Mouse (Mus musculus) thymus, postnatal 4 days (tissue): Measurements from ENCODE around the gene Slc22a29.
"Not testable (repeated sequence)": the region's sequence is repeated elsewhere in the genome, so short reads cannot be mapped to it uniquely, and the experiment has no call there.

Source experiments
- DNase-seq: peaks from one replicate; pipeline ENCODE4 v3.0.0; 2021

Slc22a29 gene

DNA sequence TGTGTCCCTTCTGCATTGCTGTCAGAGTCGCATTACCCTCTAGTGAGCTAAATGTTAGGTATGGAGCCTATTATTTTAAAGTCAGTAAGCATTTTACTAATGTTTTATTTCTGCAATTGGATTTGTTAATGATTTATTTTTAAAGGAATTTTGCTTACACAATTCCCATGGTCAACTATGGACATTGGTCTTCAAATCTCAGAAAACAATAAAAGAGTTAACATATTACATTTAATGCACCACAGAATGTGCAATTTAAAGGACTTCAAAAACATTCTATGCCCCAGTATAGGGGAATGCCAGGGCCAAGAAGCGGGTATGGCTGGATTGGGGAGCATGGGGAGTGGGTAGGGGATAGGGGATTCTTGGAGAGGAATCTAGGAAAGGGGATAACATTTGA, at the start of gene Slc22a29:
Slc22a29 (minus strand) TSS at position 101 of the 400 bp plus-strand sequence.
- DNase-seq, result no peak

DNA sequence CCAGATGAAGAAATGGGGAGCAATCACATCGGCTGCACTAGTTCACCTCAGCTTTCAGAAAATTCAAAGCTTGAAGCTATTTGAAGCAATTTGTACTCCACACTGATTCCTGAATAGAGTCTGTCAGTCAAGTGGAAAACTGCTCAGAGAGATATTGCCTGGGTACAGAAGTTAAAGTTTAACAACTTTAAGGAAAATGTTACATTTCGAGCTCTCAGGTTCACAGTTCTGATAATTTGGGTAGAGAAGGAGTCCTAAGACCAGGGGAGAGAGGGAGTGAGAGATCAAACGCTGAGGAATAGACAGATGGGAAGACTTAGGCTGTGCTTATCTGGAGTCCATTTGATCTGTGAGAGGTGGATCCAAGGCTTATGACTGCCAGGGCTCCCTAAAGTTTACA, 46.6 kb upstream of the Slc22a29 start:
- DNase-seq, result no peak

DNA sequence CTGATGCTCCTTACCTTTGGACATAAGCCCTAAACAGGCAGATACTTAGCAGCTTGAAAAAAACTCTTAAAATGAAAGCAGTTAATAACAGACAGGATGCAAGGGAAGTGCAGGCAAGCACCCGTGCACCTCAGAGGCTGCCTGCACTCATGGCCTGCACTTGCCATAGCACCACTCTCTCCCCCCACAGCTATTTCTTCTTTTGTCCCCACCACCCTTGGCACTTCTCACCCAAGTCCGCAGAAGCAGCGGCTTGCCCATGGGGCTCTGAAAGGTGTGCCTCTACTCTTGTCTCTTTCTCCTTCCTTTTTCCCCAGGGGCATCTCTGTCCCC, 34.0 kb upstream of the Slc22a29 start:
- DNase-seq, result no peak

DNA sequence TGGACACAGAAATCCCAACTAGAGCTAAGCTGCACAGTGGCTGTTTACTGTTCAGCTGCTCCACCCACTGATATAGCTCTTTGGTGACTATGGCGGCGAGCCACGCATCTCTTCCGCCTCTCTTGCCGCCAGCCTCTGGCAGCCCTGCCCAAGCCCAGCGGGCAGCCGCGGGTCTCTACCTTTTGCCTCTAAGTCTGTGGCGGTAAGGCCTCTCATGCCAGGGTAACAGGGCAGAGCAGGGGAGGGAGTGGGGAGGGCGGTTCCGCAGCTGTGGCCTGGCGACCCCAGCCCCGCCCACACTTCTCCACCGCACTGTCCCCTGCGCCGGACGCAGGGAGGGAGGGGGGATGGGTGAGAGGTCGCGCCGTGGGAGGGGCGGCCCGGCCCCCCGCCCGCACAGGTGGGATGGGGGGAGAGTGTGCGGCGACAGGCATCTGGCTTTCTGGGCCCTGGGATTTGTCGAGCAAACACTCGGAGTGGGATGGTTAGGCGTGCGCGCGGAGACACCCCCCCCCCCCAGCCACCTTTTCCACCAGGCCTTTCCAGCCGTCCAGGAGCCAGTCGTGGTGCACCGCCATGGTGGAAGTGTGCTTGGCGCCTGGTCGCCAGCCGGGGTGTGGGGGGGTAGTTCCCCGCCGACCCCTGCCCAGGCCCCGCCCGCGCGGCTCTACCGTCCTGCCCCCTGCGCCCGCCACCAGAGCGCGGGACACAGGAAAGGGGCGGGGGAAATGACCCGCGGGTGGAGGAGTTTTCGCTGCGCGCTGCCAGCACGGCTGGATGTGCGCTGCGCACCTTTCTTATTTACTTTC, 33.4 kb upstream of the Slc22a29 start:
- DNase-seq, result peak; percentile 60

DNA sequence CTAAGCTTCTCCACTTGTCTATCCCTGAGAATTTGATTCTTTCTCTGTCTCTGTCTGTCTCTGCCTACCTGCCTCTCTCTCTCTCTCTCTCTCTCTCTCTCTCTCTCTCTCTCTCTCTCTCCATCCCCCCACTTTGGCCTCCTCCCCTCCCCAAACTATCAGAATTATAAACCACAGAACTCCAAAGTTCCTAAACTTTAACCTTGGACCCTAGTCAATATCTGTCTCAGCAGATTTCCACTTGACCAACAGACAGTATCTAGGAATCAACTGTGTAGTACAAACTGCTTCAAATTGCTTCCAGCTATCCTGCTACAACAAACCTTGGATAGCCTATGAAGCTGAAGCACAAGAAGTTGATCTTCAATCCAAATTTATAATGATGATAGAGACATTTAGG, 10.2 kb upstream of the Slc22a29 start:
- no peak for DNase-seq

DNA sequence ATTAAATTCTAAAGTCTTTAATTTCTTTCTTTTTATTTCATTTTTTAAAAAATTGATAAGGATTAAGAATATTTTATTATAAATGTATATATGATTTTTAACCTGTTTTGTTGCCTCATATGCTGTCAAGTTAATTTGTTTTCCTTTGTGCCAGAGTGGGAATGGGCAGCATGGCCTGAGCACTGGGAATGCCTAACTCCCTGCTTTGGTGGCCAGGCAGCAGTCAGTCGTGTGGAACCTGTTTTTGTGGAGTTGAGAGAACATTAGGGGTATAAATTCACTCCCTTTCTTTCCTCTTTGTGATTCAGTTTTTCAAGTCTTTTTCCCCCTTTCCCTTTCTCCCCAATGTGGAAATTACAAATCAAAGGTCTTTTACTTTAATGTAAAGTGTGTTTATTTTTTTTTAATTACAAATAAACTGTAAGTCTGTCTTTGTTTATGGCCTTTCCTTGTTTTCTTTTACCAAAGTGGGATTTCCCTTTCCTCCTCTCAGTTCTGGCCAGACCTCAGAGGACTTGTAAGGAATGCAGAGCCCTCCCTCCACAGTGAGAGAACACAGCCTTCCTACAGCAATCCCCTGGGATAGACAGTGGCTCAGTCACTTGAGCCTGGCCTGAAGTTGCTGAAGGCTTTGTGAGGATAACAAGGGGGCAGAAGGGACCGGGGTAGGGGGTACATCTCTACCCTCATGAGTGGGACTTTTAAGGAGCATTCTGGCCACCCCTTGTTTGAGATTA, 69.7 kb downstream of the Slc22a29 start:
- no peak for DNase-seq

DNA sequence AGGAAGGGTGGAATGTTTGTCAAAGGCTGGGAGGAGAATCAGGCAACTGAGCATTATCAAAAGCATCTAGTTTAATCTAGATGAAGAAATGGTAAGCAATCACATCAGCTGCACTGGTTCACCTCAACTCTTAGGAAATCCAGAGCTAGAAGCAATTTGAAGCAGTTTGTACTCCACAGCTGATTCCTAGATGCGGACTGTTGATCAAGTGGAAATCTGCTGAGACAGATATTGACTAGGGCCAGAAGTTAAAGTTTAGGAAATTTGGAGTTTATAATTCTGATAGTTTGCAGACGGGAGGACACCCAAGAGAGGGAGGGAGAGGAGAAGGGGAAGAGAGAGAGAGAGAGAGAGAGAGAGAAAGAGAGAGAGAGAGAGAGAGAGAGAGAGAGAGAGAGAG, 76.0 kb downstream of the Slc22a29 start:
- DNase-seq, result not testable (repeated sequence)

DNA sequence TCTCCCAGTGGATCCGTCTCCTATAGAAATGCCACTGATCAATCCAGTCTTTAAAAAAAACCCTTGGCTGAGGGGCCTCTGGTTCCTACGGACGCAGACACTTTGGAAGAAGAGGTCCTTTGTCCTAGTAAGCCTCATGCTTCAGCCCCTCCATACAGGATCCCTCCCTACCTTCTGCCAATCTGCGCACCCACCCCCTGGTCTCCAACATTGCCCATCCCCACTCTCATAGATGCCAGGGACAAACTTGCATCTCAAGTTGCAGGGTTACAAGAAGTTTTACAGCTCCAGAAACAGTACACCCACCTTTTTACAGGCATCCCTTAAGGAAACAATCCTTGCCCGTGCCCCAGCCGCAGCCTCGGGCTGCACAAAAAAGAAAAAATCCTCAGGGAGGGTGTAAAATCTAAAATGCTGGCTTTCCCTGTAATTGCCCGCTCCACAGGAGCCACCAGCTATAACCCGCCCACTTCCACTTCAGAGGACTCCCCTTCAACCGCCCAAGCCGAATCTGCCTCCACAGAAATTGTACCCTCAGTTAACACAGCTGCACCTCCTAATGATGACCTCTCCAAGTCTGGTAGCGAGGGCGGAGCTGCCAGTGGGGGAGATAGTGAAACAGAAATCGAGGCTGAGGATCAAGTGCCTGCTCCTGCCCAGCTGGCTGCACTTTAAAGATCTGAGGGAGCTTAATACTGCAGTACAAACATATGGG, 84.4 kb downstream of the Slc22a29 start:
- not testable (repeated sequence) for DNase-seq

DNA sequence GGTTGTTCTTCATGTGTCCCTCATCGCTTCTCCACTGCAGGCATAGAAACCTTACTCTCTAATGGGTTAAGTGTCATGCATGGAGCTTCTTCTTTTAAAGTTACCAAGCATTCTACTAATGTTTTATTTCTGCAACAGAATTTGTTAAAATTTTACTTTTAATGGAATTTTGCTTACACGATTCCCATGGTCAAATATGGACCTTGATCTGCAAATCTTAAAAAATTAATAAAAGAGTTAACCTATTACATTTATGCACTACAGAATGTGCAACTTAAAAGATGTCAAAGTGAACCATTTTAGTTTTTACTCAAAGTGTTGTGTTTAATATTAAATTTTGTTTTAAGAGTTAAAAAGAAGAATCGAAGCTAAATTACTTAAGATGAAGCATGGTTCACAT, 86.8 kb downstream of the Slc22a29 start, which contains the start of gene Slc22a28:
Slc22a28 (minus strand) TSS at position 102 of the 400 bp plus-strand sequence.
- DNase-seq, result not testable (repeated sequence)
